Mouse (Mus musculus) lung, postnatal 0 days (tissue): ENCODE measurements around the gene Msx1. TPM values are rescaled to one million over a fixed set of nuclear protein-coding genes. Genes with fewer than 3 reads are reported as not detected.

Experiments used
- ATAC-seq: fragments of 200-750 bp; cut with Nextera tagmentation; 2 replicates; pipeline ENCODE4 v1.8.0; 2017; ENCODE audit warnings: moderate library complexity
- DNase-seq: peaks from one replicate; pipeline ENCODE4 v3.0.0-alpha.2; 2016; ENCODE audit warnings: low spot score
- H3K27ac ChIP-seq: fragments of 300-500 bp; sonication (generic); 2 replicates; pipeline ENCODE4 v1.5.1; 2014; ENCODE audit warnings: antibody characterized with exemption, mild to moderate bottlenecking, low read length, mixed read lengths
- H3K27me3 ChIP-seq: fragments of 300-500 bp; sonication (generic); replicated peaks from 2 replicates; pipeline ENCODE4 v1.6.1; 2014; ENCODE audit warnings: low read length, mixed read lengths; ENCODE audit not compliant: insufficient read depth
- H3K36me3 ChIP-seq: fragments of 300-500 bp; sonication (generic); 2 replicates; pipeline ENCODE4 v1.6.1; 2014; ENCODE audit warnings: low read length, mixed read lengths; ENCODE audit not compliant: insufficient read depth
- H3K4me1 ChIP-seq: fragments of 300-500 bp; sonication (generic); 2 replicates; pipeline ENCODE4 v1.6.1; 2014; ENCODE audit warnings: antibody characterized with exemption, low read depth, low read length, mixed read lengths; ENCODE audit not compliant: insufficient read depth
- H3K4me2 ChIP-seq: fragments of 300-500 bp; sonication (generic); replicated peaks from 2 replicates; pipeline ENCODE4 v1.6.1; 2014; ENCODE audit warnings: low read depth, mild to moderate bottlenecking, low read length, moderate library complexity, mixed read lengths
- H3K4me3 ChIP-seq: fragments of 300-500 bp; sonication (generic); 2 replicates; pipeline ENCODE4 v1.5.1; 2014; ENCODE audit warnings: low read depth, low read length
- H3K9ac ChIP-seq: fragments of 300-500 bp; sonication (generic); replicated peaks from 2 replicates; pipeline ENCODE4 v1.6.1; 2014; ENCODE audit warnings: low read depth, mild to moderate bottlenecking
- H3K9me3 ChIP-seq: fragments of 300-500 bp; sonication (generic); 2 replicates; pipeline ENCODE4 v1.6.1; 2016; ENCODE audit warnings: low read length, mixed read lengths
- CTCF ChIP-seq: IDR thresholded peaks from 2 replicates; pipeline ENCODE4 v1.5.1; 2016; ENCODE audit warnings: antibody characterized with exemption, mild to moderate bottlenecking
- EP300 ChIP-seq: IDR thresholded peaks from 2 replicates; pipeline ENCODE4 v1.6.1; 2016; ENCODE audit warnings: antibody characterized with exemption, mild to moderate bottlenecking, control low read depth
- WGBS: fragments of 180-500 bp; shearing (Covaris S2); extraction: QIAGEN DNeasy Blood & Tissue Kit; methylation state at CpG from one replicate; pipeline ENCODE4 v1.1.7; 2014; 5-methylcytosine and 5-hydroxymethylcytosine counted together
- polyA plus RNA-seq: library from polyadenylated mRNA; unstranded; fragments of >200 nt; fragmentation: Nextera tagmentation; extraction: Ambion mirVana; gene quantifications from 2 replicates; pipeline ENCODE4 v1.2.1, GENCODE M21; 2015

The Msx1 gene
- polyA plus RNA-seq, 1 experiment from 2014 or later, result 2.2 TPM

DNA sequence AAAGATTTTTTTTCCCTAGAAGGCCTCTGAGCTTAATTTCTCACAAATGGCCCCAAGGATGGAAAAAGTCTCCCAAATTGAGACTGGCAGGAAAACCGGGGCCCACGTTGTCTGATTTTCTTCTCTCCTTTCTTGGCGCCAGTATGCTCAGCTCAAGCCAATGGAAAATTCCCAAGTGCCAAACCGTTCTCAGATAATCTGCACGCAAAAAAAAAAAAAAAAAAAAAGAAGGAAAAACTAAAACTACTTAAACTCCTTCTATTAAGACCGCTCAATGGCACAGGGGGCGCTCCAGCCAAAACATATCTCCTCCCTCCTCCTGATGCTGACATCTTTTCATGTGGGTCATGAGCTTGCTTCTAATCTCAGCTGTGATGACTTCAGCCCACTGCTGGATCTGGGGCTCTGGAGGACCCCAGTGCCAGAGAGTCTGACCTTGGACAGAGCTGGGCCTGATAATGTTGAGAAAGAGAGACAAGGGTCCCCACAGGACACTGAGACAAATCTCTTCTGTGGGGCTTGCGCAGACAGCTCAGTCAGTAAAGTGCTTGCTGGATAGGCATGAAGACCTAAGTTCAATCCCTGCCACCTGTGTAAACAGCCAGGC, 19.8 kb downstream of the Msx1 start:
- Histone ChIP-seq H3K9me3 (no peaks in the 10 kb centered on the region), H3K4me2 (no peak overlapping the region), H3K36me3 (no peaks in the 10 kb centered on the region), H3K27ac (no peak overlapping the region), H3K4me1 (no peaks in the 10 kb centered on the region), H3K4me3 (no peak overlapping the region), H3K27me3 (no peaks in the 10 kb centered on the region), H3K9ac (no peak overlapping the region)
- 64% methylated on average over 8 of the region's 8 CpGs for WGBS
- ATAC-seq (no peak), DNase-seq (no peak)
- TF ChIP-seq CTCF (no peak), EP300 (no peak)

DNA sequence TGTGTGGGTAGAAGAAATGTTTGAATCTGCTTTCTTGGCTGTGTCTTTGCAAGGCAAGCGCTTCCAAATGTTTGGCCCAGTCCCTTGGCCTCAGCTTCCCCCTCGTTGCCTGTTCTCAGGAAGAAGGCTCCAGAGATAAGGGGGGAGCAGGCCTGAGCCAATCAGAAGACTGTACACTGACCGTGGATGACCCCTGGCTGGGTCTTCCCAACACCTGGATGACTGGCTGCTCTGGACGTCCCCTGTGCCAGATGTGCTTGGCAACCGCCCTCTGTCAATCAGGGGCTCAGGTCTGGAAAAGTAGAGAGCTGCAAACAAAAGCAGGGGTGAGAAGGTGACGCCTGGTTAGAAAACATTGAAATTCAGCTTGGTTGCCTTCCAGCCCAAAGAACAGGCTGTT, 27.1 kb downstream of the Msx1 start:
- no peaks in the 10 kb centered on the region for H3K9me3 ChIP-seq
- H3K4me3 ChIP-seq, result no peak overlapping the region
- H3K9ac ChIP-seq, result no peak overlapping the region
- TF ChIP-seq EP300, result no peak
- no peak for TF ChIP-seq CTCF
- DNase-seq (no peak), ATAC-seq (no peak)
- H3K27me3 ChIP-seq, result no peaks in the 10 kb centered on the region
- H3K4me1 ChIP-seq, result no peaks in the 10 kb centered on the region
- H3K4me2 ChIP-seq, result no peak overlapping the region
- no peaks in the 10 kb centered on the region for H3K36me3 ChIP-seq
- H3K27ac ChIP-seq, result no peak overlapping the region
- WGBS, result 53% methylated on average over 6 of the region's 6 CpGs

DNA sequence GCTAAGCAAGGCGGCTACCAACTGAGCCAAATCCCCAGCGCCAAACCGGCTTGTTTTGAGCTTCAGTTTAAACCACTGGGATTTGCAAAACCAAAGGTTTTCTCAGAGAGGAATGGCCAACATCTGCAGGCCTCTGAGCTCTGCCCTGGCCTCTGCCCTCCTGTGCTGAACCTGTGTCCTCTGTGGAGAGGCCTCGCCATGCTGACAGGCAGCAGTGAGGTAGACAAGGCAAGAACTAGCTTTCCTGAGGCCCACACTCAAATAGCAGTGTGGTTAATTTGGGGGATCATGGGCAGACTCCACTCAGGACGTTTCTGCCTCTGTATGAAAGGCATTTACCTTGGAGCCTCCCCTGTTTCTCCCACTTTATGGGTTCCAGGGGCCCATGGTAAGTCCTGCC, 27.6 kb downstream of the Msx1 start:
- Histone ChIP-seq H3K4me3 (no peak overlapping the region), H3K36me3 (no peaks in the 10 kb centered on the region), H3K27me3 (no peaks in the 10 kb centered on the region), H3K9ac (no peak overlapping the region), H3K4me1 (no peaks in the 10 kb centered on the region), H3K9me3 (no peaks in the 10 kb centered on the region), H3K27ac (no peak overlapping the region), H3K4me2 (no peak overlapping the region)
- DNase-seq, result no peak
- no peak for TF ChIP-seq EP300
- TF ChIP-seq CTCF, result no peak
- WGBS, result 72% methylated on average over 5 of the region's 5 CpGs
- no peak for ATAC-seq

DNA sequence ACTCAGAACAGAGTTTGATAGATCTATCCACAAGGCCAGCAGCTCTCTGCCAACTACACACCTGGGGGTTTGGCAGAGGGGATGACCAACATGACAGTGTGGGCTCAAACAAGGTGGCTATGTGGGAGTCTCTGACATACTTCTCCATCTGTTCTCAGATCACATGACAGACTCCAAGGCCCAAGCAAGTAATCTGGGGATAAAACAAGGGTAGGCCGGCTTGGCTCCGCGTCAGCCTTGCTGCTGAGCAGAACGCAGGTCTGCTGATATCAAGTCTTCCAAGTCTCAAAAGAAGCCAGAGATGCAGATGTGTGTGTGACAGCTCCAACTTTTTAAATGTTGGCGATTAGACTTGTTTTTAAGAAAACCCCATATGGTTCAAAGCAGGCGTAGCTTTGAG, 28.7 kb downstream of the Msx1 start:
- ATAC-seq (no peak), DNase-seq (no peak)
- Histone ChIP-seq H3K36me3 (no peaks in the 10 kb centered on the region), H3K27me3 (no peaks in the 10 kb centered on the region), H3K4me1 (no peaks in the 10 kb centered on the region), H3K9me3 (no peaks in the 10 kb centered on the region), H3K4me2 (no peak overlapping the region), H3K9ac (no peak overlapping the region), H3K27ac (no peak overlapping the region), H3K4me3 (no peak overlapping the region)
- 77% methylated on average over 6 of the region's 6 CpGs for WGBS
- TF ChIP-seq EP300 (no peak), CTCF (no peak)

DNA sequence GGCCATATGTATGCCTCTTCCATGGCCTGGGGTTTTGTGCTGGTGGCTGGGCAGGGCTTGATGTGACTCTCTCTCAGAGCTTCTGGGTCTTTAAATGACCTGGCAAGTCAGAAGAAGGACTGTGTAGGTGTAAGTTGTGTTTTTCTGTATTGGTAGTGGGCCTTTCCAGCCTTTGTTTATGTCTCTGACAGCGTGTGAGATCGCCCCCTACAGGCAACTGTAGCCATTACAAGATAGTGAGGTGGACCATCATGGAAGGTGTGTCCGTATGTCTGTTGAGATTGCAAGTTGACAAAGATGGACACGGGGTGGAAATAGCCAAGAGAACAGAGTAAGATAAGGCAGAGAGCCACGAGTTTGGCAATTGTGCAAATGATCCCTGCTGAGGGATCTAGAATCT, 32.2 kb downstream of the Msx1 start:
- Histone ChIP-seq H3K9ac (no peak overlapping the region), H3K4me3 (no peak overlapping the region), H3K36me3 (no peaks in the 10 kb centered on the region), H3K27me3 (no peaks in the 10 kb centered on the region), H3K4me2 (no peak overlapping the region), H3K27ac (no peak overlapping the region), H3K4me1 (no peaks in the 10 kb centered on the region), H3K9me3 (no peaks in the 10 kb centered on the region)
- TF ChIP-seq EP300 (no peak), CTCF (0 out of 2 replicates have a peak, but pooled peaks have one; percentile 13)
- ATAC-seq (no peak), DNase-seq (no peak)
- WGBS, result 43% methylated on average over 5 of the region's 5 CpGs

DNA sequence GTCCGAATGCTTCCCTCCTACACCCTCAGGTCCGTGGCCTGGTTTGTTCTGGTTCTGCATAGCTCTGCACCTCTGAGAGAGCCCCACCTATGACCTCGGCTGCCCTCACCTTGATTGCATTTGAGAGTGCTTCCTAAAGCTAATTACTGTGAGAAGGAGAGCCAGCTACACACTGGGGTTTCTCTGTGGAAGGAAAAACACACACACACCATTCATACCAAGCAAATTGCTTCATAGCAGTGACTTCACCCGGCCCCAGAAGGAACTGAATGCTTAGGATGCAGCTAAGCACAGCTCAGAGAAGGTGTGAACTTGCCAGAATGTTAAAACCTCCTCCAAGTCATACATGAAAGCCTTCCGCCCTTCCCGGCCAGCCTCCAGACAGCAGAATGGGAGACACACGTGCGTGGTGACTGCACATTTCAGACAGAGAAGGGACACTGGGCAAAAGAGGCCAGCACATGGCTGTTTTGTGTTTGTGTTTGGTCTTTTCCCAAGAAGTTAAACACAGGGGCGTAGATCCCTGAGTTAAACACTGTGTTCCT, 39.5 kb downstream of the Msx1 start:
- no peak overlapping the region for H3K27ac ChIP-seq
- WGBS, result 68% methylated on average over 9 of the region's 9 CpGs
- H3K9me3 ChIP-seq, result no peaks in the 10 kb centered on the region
- DNase-seq (no peak), ATAC-seq (no peak)
- H3K36me3 ChIP-seq, result no peaks in the 10 kb centered on the region
- H3K4me3 ChIP-seq, result no peak overlapping the region
- no peak overlapping the region for H3K9ac ChIP-seq
- TF ChIP-seq CTCF (no peak), EP300 (no peak)
- no peaks in the 10 kb centered on the region for H3K4me1 ChIP-seq
- H3K4me2 ChIP-seq, result no peak overlapping the region
- H3K27me3 ChIP-seq, result no peaks in the 10 kb centered on the region

DNA sequence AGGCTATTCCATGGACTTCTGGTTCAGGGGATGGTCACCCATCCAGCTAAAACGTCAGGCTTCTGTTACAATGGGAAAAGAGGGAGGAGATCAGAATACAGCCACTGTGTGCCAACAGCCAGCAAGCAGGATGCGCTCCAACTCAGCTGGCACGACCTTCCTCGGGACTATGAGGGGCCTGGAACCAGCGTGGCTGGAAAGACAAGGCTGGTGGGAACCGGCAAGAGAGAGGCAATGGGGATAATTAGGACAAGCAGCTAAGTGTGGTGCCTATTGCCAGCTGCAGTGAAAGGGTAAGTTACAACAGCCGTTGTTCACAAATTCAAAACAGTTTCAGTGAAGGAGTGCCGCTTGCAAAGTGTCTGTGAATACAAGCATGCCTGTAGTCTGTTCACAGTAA, 41.1 kb downstream of the Msx1 start:
- Histone ChIP-seq H3K4me2 (no peak overlapping the region), H3K9ac (no peak overlapping the region), H3K4me3 (no peak overlapping the region), H3K27ac (no peak overlapping the region), H3K9me3 (no peaks in the 10 kb centered on the region), H3K36me3 (no peaks in the 10 kb centered on the region), H3K4me1 (no peaks in the 10 kb centered on the region), H3K27me3 (no peaks in the 10 kb centered on the region)
- TF ChIP-seq EP300 (no peak), CTCF (no peak)
- 61% methylated on average over 8 of the region's 8 CpGs for WGBS
- ATAC-seq (no peak), DNase-seq (no peak)
